Mouse (Mus musculus): ENCODE data around the gene Ppan. TPM values are rescaled to one million over a fixed set of nuclear protein-coding genes. Genes with fewer than 3 reads are reported as not detected.

Gene Ppan
- total RNA-seq, 2 experiments from 2014 or later: 39.8 to 41.1 TPM

DNA sequence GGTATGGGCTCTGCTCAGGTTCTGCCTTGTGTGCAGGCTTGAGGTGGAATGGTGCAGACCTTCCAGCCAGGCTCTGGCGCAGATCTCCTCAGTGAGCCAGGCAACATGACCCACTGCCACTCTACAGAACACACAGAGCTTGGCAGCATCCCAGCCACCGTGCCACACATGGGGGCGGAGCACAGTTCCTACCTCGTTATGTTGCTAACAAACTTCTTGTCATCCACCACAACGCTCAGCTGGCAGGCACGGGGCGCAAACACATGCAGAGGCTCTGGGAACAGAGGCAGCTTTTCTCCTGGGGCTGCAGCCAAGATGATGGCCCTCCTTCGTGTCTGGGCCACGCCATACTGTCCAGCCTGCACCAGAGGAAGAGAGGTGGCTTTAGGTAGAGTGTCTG lies 22.0 kb downstream of the Ppan start:
- DNase-seq (ENCODE audit: low spot score in 2 of 2): no peak

DNA sequence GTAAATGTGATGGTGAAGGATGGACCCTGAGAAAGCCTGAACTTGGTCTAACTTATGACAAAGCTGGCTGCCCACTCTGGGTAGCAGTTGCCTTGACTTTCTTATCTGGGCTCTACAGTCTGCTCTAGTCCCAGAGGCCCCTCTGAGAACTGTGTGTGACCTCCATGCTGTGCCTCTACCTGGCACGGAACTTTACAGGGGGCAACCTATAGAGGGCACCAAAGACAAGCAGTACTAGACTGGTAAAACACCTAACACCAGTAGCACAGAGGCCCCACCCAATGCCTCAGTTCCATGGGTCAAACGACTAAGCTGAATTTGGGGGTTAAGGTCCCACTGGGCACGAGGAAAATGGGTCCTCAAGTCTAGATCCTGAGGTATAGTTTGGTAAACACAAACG lies 28.2 kb downstream of the Ppan start:
- DNase-seq (ENCODE audit: low spot score in 2 of 2): no peak

DNA sequence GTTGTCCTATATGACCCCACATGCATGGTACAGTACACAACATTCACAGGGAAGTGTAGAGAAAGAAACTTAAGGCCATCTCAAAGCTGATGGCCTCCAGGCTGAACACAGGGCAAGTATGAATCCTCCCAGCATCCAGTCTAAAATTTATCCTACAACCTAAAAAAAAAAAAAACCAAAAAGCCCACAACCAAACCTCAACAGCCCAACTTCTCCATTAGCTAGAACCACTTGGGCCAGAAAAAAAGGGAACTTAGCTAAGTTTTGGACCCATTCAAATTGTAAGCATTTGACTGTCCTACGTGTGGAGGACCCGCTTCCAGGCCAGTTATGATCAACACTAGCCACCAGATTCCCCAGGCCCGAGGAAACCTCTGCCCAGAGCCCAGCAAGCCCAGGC lies 35.3 kb downstream of the Ppan start:
- no peak for DNase-seq (ENCODE audit: low spot score in 2 of 2)

Small RNA genes lying within 50 kb of the gene (microRNA-seq; reads per million reads assigned to microRNA genes)
- gene Mir7081 (ENCODE audit: borderline number of aligned reads in 2 of 2): 0 to 2.8 reads per million in 2 experiments

Other genes with a start within 250 kb of the Ppan start
- gene Ubl5, start 245.3 kb upstream of the Ppan start, total RNA-seq (2021): 100 to 1,000 TPM; 352 to 436 TPM
- 10 to 100 TPM; 18.3 to 19.4 TPM for gene Fbxl12, start 243.4 kb upstream of the Ppan start, total RNA-seq (2021)
- gene Pin1, start 236.1 kb upstream of the Ppan start, total RNA-seq (2021): 10 to 100 TPM; 24.9 to 27.7 TPM
- gene Olfm2, start 141.8 kb upstream of the Ppan start, total RNA-seq (2021): under 1 TPM; 0.53 to 0.58 TPM
- gene Col5a3, start 73.1 kb upstream of the Ppan start, total RNA-seq (2021): 100 to 1,000 TPM; 123 to 412 TPM
- not detected for gene Rdh8, start 69.7 kb upstream of the Ppan start, total RNA-seq (2021)
- gene A230050P20Rik, start 19.5 kb upstream of the Ppan start, total RNA-seq (2021): 10 to 100 TPM; 14.7 to 17.5 TPM
- 1 to 10 TPM; 3.2 to 3.6 TPM for gene Angptl6, start 8.4 kb upstream of the Ppan start, total RNA-seq (2021)
- gene Eif3g, start 10.4 kb downstream of the Ppan start, total RNA-seq (2021): 100 to 1,000 TPM; 156 to 162 TPM
- gene Dnmt1, start 71.7 kb downstream of the Ppan start, total RNA-seq (2021): 10 to 100 TPM; 33.6 to 34.9 TPM
- 10 to 100 TPM; 18.3 to 22.0 TPM for gene S1pr2, start 88.6 kb downstream of the Ppan start, total RNA-seq (2021)
- gene Mrpl4, start 114.6 kb downstream of the Ppan start, total RNA-seq (2021): 100 to 1,000 TPM; 122 to 124 TPM
- gene Icam1, start 127.8 kb downstream of the Ppan start, total RNA-seq (2021): 10 to 100 TPM in 1 of 2 experiments, 1 to 10 TPM in 1; 9.0 to 31.8 TPM
- 1 to 10 TPM; 1.2 to 4.8 TPM for gene Icam4, start 141.2 kb downstream of the Ppan start, total RNA-seq (2021)
- gene Icam5, start 143.9 kb downstream of the Ppan start, total RNA-seq (2021): under 1 TPM; 0.13 to 0.23 TPM
- not detected for gene Zglp1, start 178.9 kb downstream of the Ppan start, total RNA-seq (2021)
- gene Gm49373, start 184.9 kb downstream of the Ppan start, total RNA-seq (2021): under 1 TPM; 0.53 to 0.80 TPM
- 10 to 100 TPM; 38.3 to 39.2 TPM for gene Fdx1l, start 185.4 kb downstream of the Ppan start, total RNA-seq (2021)
- 1 to 10 TPM; 1.8 to 1.9 TPM for gene Gm38431, start 203.8 kb downstream of the Ppan start, total RNA-seq (2021)
- gene Raver1, start 203.8 kb downstream of the Ppan start, total RNA-seq (2021): 10 to 100 TPM; 42.9 to 47.1 TPM
- 10 to 100 TPM; 14.0 to 14.5 TPM for gene Tyk2, start 243.1 kb downstream of the Ppan start, total RNA-seq (2021)